Mouse (Mus musculus) kidney, embryonic 15.5 days (tissue): ENCODE data around the gene Gns. TPM values are rescaled to one million over a fixed set of nuclear protein-coding genes. Genes with fewer than 3 reads are reported as not detected.

Source experiments
- ATAC-seq: fragments of 200-750 bp; cut with Nextera tagmentation; replicated peaks from 2 replicates; pipeline ENCODE4 v1.8.0; 2017; ENCODE audit warnings: moderate TSS enrichment; ENCODE audit not compliant: low FRiP score
- H3K27ac ChIP-seq: fragments of 300-500 bp; sonication (generic); 2 replicates; pipeline ENCODE4 v1.5.1; 2015; ENCODE audit warnings: mild to moderate bottlenecking, inconsistent platforms
- H3K27me3 ChIP-seq: fragments of 300-500 bp; sonication (generic); 2 replicates; pipeline ENCODE4 v1.6.1; 2015; ENCODE audit warnings: inconsistent platforms
- H3K36me3 ChIP-seq: fragments of 300-500 bp; sonication (generic); 2 replicates; pipeline ENCODE4 v1.6.1; 2015; ENCODE audit warnings: inconsistent platforms
- H3K4me1 ChIP-seq: fragments of 300-500 bp; sonication (generic); 2 replicates; pipeline ENCODE4 v1.6.1; 2015; ENCODE audit warnings: inconsistent platforms
- H3K4me2 ChIP-seq: fragments of 300-500 bp; sonication (generic); 2 replicates; pipeline ENCODE4 v1.6.1; 2015; ENCODE audit warnings: moderate library complexity, mild to moderate bottlenecking, inconsistent platforms
- H3K4me3 ChIP-seq: fragments of 300-500 bp; sonication (generic); replicated peaks from 2 replicates; pipeline ENCODE4 v1.5.1; 2015; ENCODE audit warnings: mild to moderate bottlenecking, inconsistent platforms
- H3K9ac ChIP-seq: fragments of 300-500 bp; sonication (generic); 2 replicates; pipeline ENCODE4 v1.6.1; 2015; ENCODE audit warnings: mild to moderate bottlenecking, inconsistent platforms
- H3K9me3 ChIP-seq: fragments of 300-500 bp; sonication (generic); replicated peaks from 2 replicates; pipeline ENCODE4 v1.6.1; 2016; ENCODE audit warnings: inconsistent platforms
- WGBS: fragments of 180-500 bp; shearing (Covaris S2); methylation state at CpG from one replicate; pipeline ENCODE4 v1.1.7; 2015; ENCODE audit warnings: mixed read lengths; 5-methylcytosine and 5-hydroxymethylcytosine counted together
- polyA plus RNA-seq: library from polyadenylated mRNA; unstranded; fragments of >200 nt; fragmentation: Nextera tagmentation; extraction: Ambion mirVana; gene quantifications from 2 replicates; pipeline ENCODE4 v1.2.1, GENCODE M21; 2015

Gene Gns
- polyA plus RNA-seq, 1 experiment from 2014 or later = 46.0 TPM

GRCm38 (mm10) chr10:121342260-121342659 lies 22.6 kb upstream of the Gns start:
- H3K36me3 ChIP-seq = no peaks in the 10 kb centered on the region
- no peak overlapping the region for H3K27ac ChIP-seq
- 96% methylated on average over 10 of the region's 10 CpGs for WGBS
- ATAC-seq = no peak
- 0 out of 2 replicates have a peak, but pooled peaks cover 4% of the 10 kb centered on the region for H3K27me3 ChIP-seq
- H3K4me2 ChIP-seq = no peak overlapping the region
- no peak overlapping the region for H3K4me3 ChIP-seq
- H3K9me3 ChIP-seq = no peaks in the 10 kb centered on the region
- peaks cover 11% of the 10 kb centered on the region for H3K4me1 ChIP-seq
- no peak overlapping the region for H3K9ac ChIP-seq

- no peaks in the 10 kb centered on the region for H3K9me3 ChIP-seq
- no peak overlapping the region for H3K27ac ChIP-seq
- no peak overlapping the region for H3K4me3 ChIP-seq
- H3K36me3 ChIP-seq = no peaks in the 10 kb centered on the region
- ATAC-seq = no peak
- no peak overlapping the region for H3K9ac ChIP-seq
- 35% methylated on average over 6 of the region's 6 CpGs for WGBS
- peaks cover 11% of the 10 kb centered on the region for H3K4me1 ChIP-seq
- no peak overlapping the region for H3K4me2 ChIP-seq
- peaks cover 11% of the 10 kb centered on the region for H3K27me3 ChIP-seq
These were observed 21.0 kb upstream of the Gns start for GRCm38 (mm10) chr10:121343867-121344266.

GRCm38 (mm10) chr10:121349244-121349643 lies 15.6 kb upstream of the Gns start:
- no peak overlapping the region for H3K27ac ChIP-seq
- H3K4me2 ChIP-seq = no peak overlapping the region
- 50% methylated on average over 5 of the region's 5 CpGs for WGBS
- peaks cover 53% of the 10 kb centered on the region for H3K27me3 ChIP-seq
- no peak for ATAC-seq
- no peaks in the 10 kb centered on the region for H3K36me3 ChIP-seq
- H3K9me3 ChIP-seq = 0 out of 2 replicates have a peak, but pooled peaks cover 2% of the 10 kb centered on the region
- peaks cover 16% of the 10 kb centered on the region for H3K4me1 ChIP-seq
- H3K4me3 ChIP-seq = no peak overlapping the region
- H3K9ac ChIP-seq = no peak overlapping the region

- Histone ChIP-seq H3K4me1 (peaks cover 16% of the 10 kb centered on the region), H3K27ac (no peak overlapping the region), H3K4me3 (peak overlapping the region; percentile 53), H3K4me2 (peak overlapping the region; percentile 98), H3K27me3 (peaks cover 53% of the 10 kb centered on the region), H3K9me3 (0 out of 2 replicates have a peak, but pooled peaks cover 2% of the 10 kb centered on the region), H3K36me3 (no peaks in the 10 kb centered on the region), H3K9ac (peak overlapping the region; percentile 37)
- 2% methylated on average over 35 of the region's 35 CpGs for WGBS
- ATAC-seq = peak; percentile 69
These were observed 14.4 kb upstream of the Gns start for GRCm38 (mm10) chr10:121350357-121351065.

- ATAC-seq = peak; percentile 82; the same call in 1 of the 2 replicates
- H3K27ac ChIP-seq = no peak within 1 kb of the TSS
- peaks cover 16% of the 10 kb centered on the region for H3K4me1 ChIP-seq
- H3K4me2 ChIP-seq = peak within 1 kb of the TSS; percentile 98
- no peaks in the 10 kb centered on the region for H3K36me3 ChIP-seq
- 0 out of 2 replicates have a peak, but pooled peaks cover 2% of the 10 kb centered on the region for H3K9me3 ChIP-seq
- H3K27me3 ChIP-seq = peaks cover 53% of the 10 kb centered on the region
- WGBS = under 1% methylated on average over 59 of the region's 61 CpGs
- peak within 1 kb of the TSS; percentile 37 for H3K9ac ChIP-seq
- H3K4me3 ChIP-seq = peak within 1 kb of the TSS; percentile 53
These were observed 13.8 kb upstream of the Gns start, which contains the start of gene Tbc1d30 for GRCm38 (mm10) chr10:121351066-121351581. Gene Tbc1d30, minus strand, starts transcription at chr10:121351278.

GRCm38 (mm10) chr10:121351692-121352290 lies 13.1 kb upstream of the Gns start:
- H3K4me3 ChIP-seq = peak overlapping the region; percentile 53
- 0 out of 2 replicates have a peak overlapping the region, but pooled peaks have one; percentile 37 for H3K9ac ChIP-seq
- peaks cover 16% of the 10 kb centered on the region for H3K4me1 ChIP-seq
- H3K27me3 ChIP-seq = peaks cover 53% of the 10 kb centered on the region
- ATAC-seq = no peak
- H3K36me3 ChIP-seq = no peaks in the 10 kb centered on the region
- H3K4me2 ChIP-seq = peak overlapping the region; percentile 98
- WGBS = 36% methylated on average over 15 of the region's 15 CpGs
- 0 out of 2 replicates have a peak, but pooled peaks cover 2% of the 10 kb centered on the region for H3K9me3 ChIP-seq
- H3K27ac ChIP-seq = no peak overlapping the region

- no peak overlapping the region for H3K4me3 ChIP-seq
- H3K27ac ChIP-seq = no peak overlapping the region
- no peaks in the 10 kb centered on the region for H3K27me3 ChIP-seq
- H3K9ac ChIP-seq = no peak overlapping the region
- no peak for ATAC-seq
- no peaks in the 10 kb centered on the region for H3K9me3 ChIP-seq
- 83% methylated on average over 2 of the region's 2 CpGs for WGBS
- H3K4me2 ChIP-seq = no peak overlapping the region
- H3K4me1 ChIP-seq = peaks cover 6% of the 10 kb centered on the region; the same call in 1 of the 2 replicates
- no peaks in the 10 kb centered on the region for H3K36me3 ChIP-seq
These were observed 4.5 kb upstream of the Gns start for GRCm38 (mm10) chr10:121360358-121360757.

- ATAC-seq = no peak
- WGBS = 84% methylated on average over 8 of the region's 8 CpGs
- Histone ChIP-seq H3K4me1 (peaks cover 25% of the 10 kb centered on the region), H3K36me3 (0 out of 2 replicates have a peak, but pooled peaks cover 5% of the 10 kb centered on the region), H3K27me3 (no peaks in the 10 kb centered on the region), H3K27ac (no peak overlapping the region), H3K4me3 (no peak overlapping the region), H3K9ac (no peak overlapping the region), H3K4me2 (no peak overlapping the region), H3K9me3 (no peaks in the 10 kb centered on the region)
These were observed 1.7 kb upstream of the Gns start for GRCm38 (mm10) chr10:121363201-121363600.

- Histone ChIP-seq H3K4me3 (peak overlapping the region; percentile 75), H3K4me2 (peak overlapping the region; percentile 73), H3K27me3 (no peaks in the 10 kb centered on the region), H3K36me3 (0 out of 2 replicates have a peak, but pooled peaks cover 6% of the 10 kb centered on the region), H3K4me1 (peaks cover 28% of the 10 kb centered on the region), H3K9ac (0 out of 2 replicates have a peak overlapping the region, but pooled peaks have one; percentile 18), H3K27ac (peak overlapping the region; percentile 11; the same call in 1 of the 2 replicates), H3K9me3 (no peaks in the 10 kb centered on the region)
- ATAC-seq = no peak
- 26% methylated on average over 15 of the region's 15 CpGs for WGBS
These were observed 584 bp upstream of the Gns start for GRCm38 (mm10) chr10:121364306-121364705.

GRCm38 (mm10) chr10:121365781-121366272 lies 937 bp downstream of the Gns start:
- Histone ChIP-seq H3K9ac (peak overlapping the region; percentile 74), H3K4me3 (peak overlapping the region; percentile 75), H3K4me1 (peaks cover 28% of the 10 kb centered on the region), H3K36me3 (peaks cover 16% of the 10 kb centered on the region; the same call in 1 of the 2 replicates), H3K27ac (no peak overlapping the region), H3K4me2 (peak overlapping the region; percentile 73), H3K9me3 (no peaks in the 10 kb centered on the region), H3K27me3 (no peaks in the 10 kb centered on the region)
- ATAC-seq = no peak
- WGBS = 8% methylated on average over 9 of the region's 9 CpGs

- no peak overlapping the region for H3K27ac ChIP-seq
- H3K4me2 ChIP-seq = no peak overlapping the region
- H3K4me3 ChIP-seq = no peak overlapping the region
- H3K4me1 ChIP-seq = peaks cover 28% of the 10 kb centered on the region
- H3K27me3 ChIP-seq = no peaks in the 10 kb centered on the region
- H3K9ac ChIP-seq = no peak overlapping the region
- 75% methylated on average over 13 of the region's 13 CpGs for WGBS
- peaks cover 27% of the 10 kb centered on the region; the same call in 1 of the 2 replicates for H3K36me3 ChIP-seq
- no peak for ATAC-seq
- H3K9me3 ChIP-seq = no peaks in the 10 kb centered on the region
These were observed 2.4 kb downstream of the Gns start for GRCm38 (mm10) chr10:121367271-121367670.

- no peak overlapping the region for H3K4me2 ChIP-seq
- WGBS = 85% methylated on average over 9 of the region's 9 CpGs
- no peaks in the 10 kb centered on the region for H3K27me3 ChIP-seq
- H3K9ac ChIP-seq = no peak overlapping the region
- no peak overlapping the region for H3K4me3 ChIP-seq
- no peak for ATAC-seq
- peaks cover 27% of the 10 kb centered on the region for H3K36me3 ChIP-seq
- no peak overlapping the region for H3K27ac ChIP-seq
- H3K9me3 ChIP-seq = no peaks in the 10 kb centered on the region
- H3K4me1 ChIP-seq = peaks cover 28% of the 10 kb centered on the region
These were observed 2.9 kb downstream of the Gns start for GRCm38 (mm10) chr10:121367780-121368179.
